Mouse (Mus musculus) MEL (cell line): ENCODE measurements at regions not wholly inside any gene's neighbourhood (a gene's known extent, or its start where the extent isn't known, plus 50 kb on each side); places are given as distances from the start of the nearest gene placed in this dataset.

Source experiments
- DNase-seq: peaks from one replicate; pipeline ENCODE4 v3.0.0; 2011; ENCODE audit warnings: low read depth, low spot score
- H3K27ac ChIP-seq: 2 replicates; pipeline ENCODE4 v1.5.1; 2012; ENCODE audit warnings: low read depth, mild to moderate bottlenecking, control low read depth, low read length, moderate library complexity; ENCODE audit not compliant: control insufficient read depth
- H3K27me3 ChIP-seq, 2 experiments: fragments of 150-350 bp in 1 of 2; sonication (generic) in 1 of 2; 2 replicates each; pipeline ENCODE4 v1.6.1; 2012; ENCODE audit warnings: low read length in 2 of 2, mild to moderate bottlenecking in 2 of 2, improper control_type of control experiment in 1 of 2, moderate library complexity in 1 of 2; ENCODE audit not compliant: insufficient read depth in 2 of 2, control insufficient read depth in 1 of 2
- H3K36me3 ChIP-seq, 2 experiments: 2 replicates each; pipeline ENCODE4 v1.6.1; 2012 to 2014; ENCODE audit warnings: low read length in 2 of 2, improper control_type of control experiment in 1 of 2, inconsistent platforms in 1 of 2, mild to moderate bottlenecking in 1 of 2; ENCODE audit not compliant: insufficient read depth in 2 of 2, control insufficient read depth in 1 of 2
- H3K4me1 ChIP-seq, 2 experiments: fragments of 150-350 bp in 1 of 2; sonication (generic) in 1 of 2; 2 replicates each; pipeline ENCODE4 v1.6.1; 2012; ENCODE audit warnings: low read length in 2 of 2, improper control_type of control experiment in 1 of 2, mild to moderate bottlenecking in 1 of 2; ENCODE audit not compliant: insufficient read depth in 2 of 2, control insufficient read depth in 1 of 2
- H3K4me3 ChIP-seq, 2 experiments: fragments of 150-350 bp in 1 of 2; sonication (generic) in 1 of 2; 2 replicates each; pipeline ENCODE4 v1.5.1; 2012; ENCODE audit warnings: low read depth in 2 of 2, low read length in 2 of 2, mild to moderate bottlenecking in 2 of 2, moderate library complexity in 2 of 2, control low read depth in 1 of 2, improper control_type of control experiment in 1 of 2; ENCODE audit not compliant: control insufficient read depth in 1 of 2, insufficient read depth in 1 of 2
- H3K79me2 ChIP-seq: 2 replicates; pipeline ENCODE4 v1.6.1; 2012; ENCODE audit warnings: mild to moderate bottlenecking, low read length, moderate library complexity; ENCODE audit not compliant: control insufficient read depth, poor library complexity, insufficient read depth
- H3K9ac ChIP-seq: 2 replicates; pipeline ENCODE4 v1.6.1; 2012; ENCODE audit warnings: low read depth, mild to moderate bottlenecking, control low read depth, low read length, moderate library complexity; ENCODE audit not compliant: control insufficient read depth, poor library complexity, severe bottlenecking
- H3K9me3 ChIP-seq: fragments of 150-350 bp; sonication (generic); replicated peaks from 2 replicates; pipeline ENCODE4 v1.6.1; 2012; ENCODE audit warnings: mild to moderate bottlenecking, low read length, improper control_type of control experiment, moderate library complexity; ENCODE audit not compliant: insufficient read depth
- BHLHE40 ChIP-seq: IDR thresholded peaks from 2 replicates; pipeline ENCODE4 v1.6.1; 2012; ENCODE audit warnings: low read depth, mild to moderate bottlenecking, inconsistent platforms, low read length, improper control_type of control experiment, borderline replicate concordance
- EP300 ChIP-seq, 2 experiments: IDR thresholded peaks; 2 replicates each; pipeline ENCODE4 v1.6.1; 2011; ENCODE audit warnings: improper control_type of control experiment in 2 of 2, low read length in 2 of 2, low read depth in 1 of 2, mild to moderate bottlenecking in 1 of 2
- ETS1 ChIP-seq: IDR thresholded peaks from 2 replicates; pipeline ENCODE4 v1.6.1; 2012; ENCODE audit warnings: low read depth, mild to moderate bottlenecking, inconsistent platforms, low read length, improper control_type of control experiment, moderate library complexity
- KAT2A ChIP-seq: conservative IDR thresholded peaks from 2 replicates; pipeline ENCODE4 v1.6.1; 2012; ENCODE audit warnings: low read depth, low read length, improper control_type of control experiment, inconsistent platforms
- MAX ChIP-seq: IDR thresholded peaks from 2 replicates; pipeline ENCODE4 v1.6.1; 2011; ENCODE audit warnings: low read length, improper control_type of control experiment
- MAZ ChIP-seq: IDR thresholded peaks from 2 replicates; pipeline ENCODE4 v1.6.1; 2012; ENCODE audit warnings: low read depth, mild to moderate bottlenecking, inconsistent platforms, low read length, improper control_type of control experiment
- MEF2A ChIP-seq: IDR thresholded peaks from 2 replicates; pipeline ENCODE4 v1.6.1; 2014; ENCODE audit warnings: low read depth, mild to moderate bottlenecking, inconsistent platforms, low read length, improper control_type of control experiment; ENCODE audit not compliant: poor library complexity, insufficient replicate concordance, severe bottlenecking; ENCODE audit errors: extremely low read depth
- MXI1 ChIP-seq: IDR thresholded peaks from 2 replicates; pipeline ENCODE4 v1.6.1; 2011; ENCODE audit warnings: mild to moderate bottlenecking, low read depth, low read length, improper control_type of control experiment
- MYC ChIP-seq: IDR thresholded peaks from 2 replicates; pipeline ENCODE4 v1.6.1; 2011; ENCODE audit warnings: low read depth, mild to moderate bottlenecking, low read length, improper control_type of control experiment, moderate library complexity
- NRF1 ChIP-seq: IDR thresholded peaks from 2 replicates; pipeline ENCODE4 v1.6.1; 2014; ENCODE audit warnings: low read depth, mild to moderate bottlenecking, inconsistent platforms, low read length, improper control_type of control experiment, moderate library complexity; ENCODE audit not compliant: poor library complexity, insufficient read depth, severe bottlenecking
- POLR2A ChIP-seq, 2 experiments: IDR thresholded peaks; 2 replicates each; pipeline ENCODE4 v1.6.1; 2011 to 2012; ENCODE audit warnings: low read length in 2 of 2, mild to moderate bottlenecking in 2 of 2, control low read depth in 1 of 2, improper control_type of control experiment in 1 of 2, low read depth in 1 of 2, moderate library complexity in 1 of 2; ENCODE audit not compliant: control insufficient read depth in 1 of 2, insufficient read depth in 1 of 2, poor library complexity in 1 of 2
- POLR2AphosphoS2 ChIP-seq: IDR thresholded peaks from 2 replicates; pipeline ENCODE4 v1.6.1; 2011; ENCODE audit warnings: low read length, improper control_type of control experiment
- POLR2AphosphoS5 ChIP-seq: IDR thresholded peaks from 2 replicates; pipeline ENCODE4 v1.6.1; 2012; ENCODE audit warnings: low read depth, borderline replicate concordance, mild to moderate bottlenecking, inconsistent platforms, low read length, moderate library complexity, mixed read lengths
- RAD21 ChIP-seq: IDR thresholded peaks from 2 replicates; pipeline ENCODE4 v1.6.1; 2011; ENCODE audit warnings: mild to moderate bottlenecking, low read depth, low read length, improper control_type of control experiment
- SIN3A ChIP-seq: IDR thresholded peaks from 2 replicates; pipeline ENCODE4 v1.6.1; 2012; ENCODE audit warnings: low read length, improper control_type of control experiment, inconsistent platforms
- TAL1 ChIP-seq: IDR thresholded peaks from 2 replicates; pipeline ENCODE4 v1.6.1; 2012; ENCODE audit warnings: mild to moderate bottlenecking, inconsistent platforms, low read length, moderate library complexity, mixed read lengths
- TCF12 ChIP-seq: IDR thresholded peaks from 2 replicates; pipeline ENCODE4 v1.6.1; 2014; ENCODE audit warnings: low read depth, mild to moderate bottlenecking, inconsistent platforms, low read length, improper control_type of control experiment, moderate library complexity
- UBTF ChIP-seq: IDR thresholded peaks from 2 replicates; pipeline ENCODE4 v1.6.1; 2012; ENCODE audit warnings: low read depth, mild to moderate bottlenecking, inconsistent platforms, low read length, improper control_type of control experiment, moderate library complexity, borderline replicate concordance; ENCODE audit not compliant: insufficient read depth
- USF1 ChIP-seq: IDR thresholded peaks from 2 replicates; pipeline ENCODE4 v1.6.1; 2014; ENCODE audit warnings: low read depth, mild to moderate bottlenecking, inconsistent platforms, low read length, improper control_type of control experiment, moderate library complexity
- USF2 ChIP-seq, 2 experiments: IDR thresholded peaks; 2 replicates each; pipeline ENCODE4 v1.6.1; 2011 to 2012; ENCODE audit warnings: improper control_type of control experiment in 2 of 2, low read length in 2 of 2, borderline replicate concordance in 1 of 2, inconsistent platforms in 1 of 2, low read depth in 1 of 2, mild to moderate bottlenecking in 1 of 2; ENCODE audit not compliant: insufficient read depth in 1 of 2
- ZMIZ1 ChIP-seq: IDR thresholded peaks from 2 replicates; pipeline ENCODE4 v1.6.1; 2012; ENCODE audit warnings: low read depth, mild to moderate bottlenecking, inconsistent platforms, low read length, improper control_type of control experiment, moderate library complexity
- ZNF384 ChIP-seq: IDR thresholded peaks from 2 replicates; pipeline ENCODE4 v1.6.1; 2012; ENCODE audit warnings: low read depth, mild to moderate bottlenecking, inconsistent platforms, low read length, improper control_type of control experiment

GRCm38 (mm10) chr6:18674584-18675250 is 160.1 kb upstream of the Cttnbp2 start:
- H3K4me3 ChIP-seq: no peak overlapping the region
- no peak overlapping the region for H3K27ac ChIP-seq
- H3K9me3 ChIP-seq: no peaks in the 10 kb centered on the region
- no peak for TF ChIP-seq UBTF
- TF ChIP-seq MAX: no peak
- TF ChIP-seq NRF1: no peak
- TF ChIP-seq KAT2A: no peak
- no peak for TF ChIP-seq RAD21
- TF ChIP-seq, all 39 proteins: peak for 0
- H3K27me3 ChIP-seq: no peaks in the 10 kb centered on the region; a peak in 2 of 4 replicates
- no peaks in the 10 kb centered on the region for H3K4me1 ChIP-seq
- H3K36me3 ChIP-seq: no peaks in the 10 kb centered on the region
- no peak overlapping the region for H3K9ac ChIP-seq
- DNase-seq: no peak
- H3K79me2 ChIP-seq: no peaks in the 10 kb centered on the region

DNA sequence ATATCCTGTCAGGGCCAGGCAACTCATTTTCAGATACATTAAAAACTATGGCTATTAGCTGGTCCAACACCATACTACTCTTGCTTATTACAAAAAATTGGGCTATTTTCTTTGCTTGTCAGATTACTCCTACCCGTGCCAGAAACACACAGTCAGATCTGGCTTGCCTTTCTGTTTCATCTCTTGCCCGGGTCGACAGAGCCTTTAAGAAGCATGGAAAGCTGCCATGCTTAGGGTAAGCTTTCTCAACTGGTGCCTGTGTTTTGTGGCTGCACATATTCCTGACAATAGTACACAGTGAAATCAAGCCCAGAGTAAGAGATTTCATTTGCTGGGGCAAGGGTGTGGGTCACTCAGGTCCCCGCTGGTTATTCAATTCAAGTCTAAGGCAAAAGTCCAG is 162.5 kb upstream of the Cttnbp2 start:
- Histone ChIP-seq H3K4me1 (no peaks in the 10 kb centered on the region), H3K9me3 (no peaks in the 10 kb centered on the region), H3K79me2 (no peaks in the 10 kb centered on the region), H3K27me3 (no peaks in the 10 kb centered on the region; a peak in 2 of 4 replicates), H3K36me3 (no peaks in the 10 kb centered on the region), H3K4me3 (no peak overlapping the region), H3K9ac (no peak overlapping the region), H3K27ac (no peak overlapping the region)
- no peak for TF ChIP-seq KAT2A
- no peak for DNase-seq

DNA sequence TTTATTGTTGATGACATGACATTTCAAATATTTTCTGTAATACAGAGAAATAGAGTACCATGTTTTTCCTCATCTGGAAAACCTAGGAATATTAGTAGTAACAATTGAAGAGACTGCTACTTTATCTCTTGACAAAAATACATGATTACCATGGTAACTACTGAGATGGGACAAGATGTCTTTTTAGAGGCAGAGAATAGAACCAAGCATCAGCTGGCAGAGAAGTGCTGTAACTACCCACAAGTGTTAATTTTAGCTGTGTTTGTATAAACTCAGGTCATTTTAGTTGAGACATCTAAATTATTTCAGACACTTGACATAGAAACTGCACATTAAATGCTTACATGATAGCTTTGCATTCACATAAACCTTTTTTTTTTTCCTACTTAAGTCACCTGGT is 166.1 kb upstream of the Cttnbp2 start:
- no peaks in the 10 kb centered on the region; a peak in 2 of 4 replicates for H3K27me3 ChIP-seq
- H3K4me1 ChIP-seq: no peaks in the 10 kb centered on the region
- no peaks in the 10 kb centered on the region for H3K9me3 ChIP-seq
- TF ChIP-seq ZMIZ1 (no peak), NRF1 (no peak), EP300 (IDR thresholded peaks at IDR 0.05; ENCODE audit: low read depth in 1 of 2, low read length in 2 of 2) (no peak), SIN3A (no peak), TCF12 (no peak), MAZ (no peak), MYC (no peak), ETS1 (no peak), MEF2A (no peak), POLR2AphosphoS5 (no peak), USF1 (no peak), TAL1 (no peak), MXI1 (no peak), BHLHE40 (no peak), ZNF384 (no peak), USF2 (IDR thresholded peaks at IDR 0.05; ENCODE audit: borderline replicate concordance in 1 of 2, insufficient read depth in 1 of 2, low read depth in 1 of 2, low read length in 2 of 2) (no peak), POLR2A (IDR thresholded peaks at IDR 0.05; ENCODE audit: control insufficient read depth in 1 of 2, insufficient read depth in 1 of 2, low read depth in 1 of 2, low read length in 2 of 2, poor library complexity in 1 of 2) (no peak), POLR2AphosphoS2 (no peak), UBTF (no peak)
- H3K4me3 ChIP-seq: no peak overlapping the region
- H3K27ac ChIP-seq: no peak overlapping the region
- H3K9ac ChIP-seq: no peak overlapping the region
- H3K36me3 ChIP-seq: no peaks in the 10 kb centered on the region
- H3K79me2 ChIP-seq: no peaks in the 10 kb centered on the region
- no peak for DNase-seq
